Mouse (Mus musculus): Measurements from ENCODE around the gene Ruvbl1. TPM values are rescaled to one million over a fixed set of nuclear protein-coding genes. Genes with fewer than 3 reads are reported as not detected.

Gene Ruvbl1
- polyA plus RNA-seq, 1 experiment from 2014 or later = 63.3 TPM

- peaks cover 17% of the 10 kb centered on the region for H3K4me1 ChIP-seq (replicated peaks)
- no peaks in the 10 kb centered on the region for H3K36me3 ChIP-seq
- 84% methylated on average over 7 of the region's 7 CpGs for WGBS
- H3K4me3 ChIP-seq = no peak overlapping the region
- no peaks in the 10 kb centered on the region for H3K9me3 ChIP-seq (replicated peaks)
- H3K9ac ChIP-seq = no peak overlapping the region
- no peak for ATAC-seq (replicated peaks; ENCODE audit: insufficient number of reproducible peaks, insufficient read depth, low FRiP score, low read depth)
- no peak overlapping the region for H3K4me2 ChIP-seq
- H3K27ac ChIP-seq = no peak overlapping the region
- H3K27me3 ChIP-seq = no peaks in the 10 kb centered on the region
Observed at GRCm38 (mm10) chr6:88521821-88522220, 56.6 kb downstream of the Ruvbl1 start.

- WGBS = 38% methylated on average over 3 of the region's 3 CpGs
- Histone ChIP-seq H3K27ac (no peak overlapping the region), H3K36me3 (no peaks in the 10 kb centered on the region), H3K4me3 (no peak overlapping the region), H3K9me3 (replicated peaks) (no peaks in the 10 kb centered on the region), H3K9ac (no peak overlapping the region), H3K4me1 (replicated peaks) (peaks cover 10% of the 10 kb centered on the region), H3K27me3 (no peaks in the 10 kb centered on the region), H3K4me2 (no peak overlapping the region)
- ATAC-seq (replicated peaks; ENCODE audit: insufficient number of reproducible peaks, insufficient read depth, low FRiP score, low read depth) = no peak
Observed at GRCm38 (mm10) chr6:88522606-88523005, 57.4 kb downstream of the Ruvbl1 start.

- Histone ChIP-seq H3K9ac (no peak overlapping the region), H3K4me1 (replicated peaks) (peaks cover 7% of the 10 kb centered on the region; the same call in 1 of the 2 replicates), H3K4me3 (no peak overlapping the region), H3K4me2 (no peak overlapping the region), H3K9me3 (replicated peaks) (no peaks in the 10 kb centered on the region), H3K27me3 (no peaks in the 10 kb centered on the region), H3K36me3 (no peaks in the 10 kb centered on the region), H3K27ac (no peak overlapping the region)
- ATAC-seq (replicated peaks; ENCODE audit: insufficient number of reproducible peaks, insufficient read depth, low FRiP score, low read depth) = no peak
- WGBS = 54% methylated on average over 3 of the region's 3 CpGs
Observed at GRCm38 (mm10) chr6:88523043-88523442, 57.8 kb downstream of the Ruvbl1 start.

- no peaks in the 10 kb centered on the region for H3K36me3 ChIP-seq
- H3K4me3 ChIP-seq = no peak overlapping the region
- ATAC-seq (replicated peaks; ENCODE audit: insufficient number of reproducible peaks, insufficient read depth, low FRiP score, low read depth) = no peak
- no peak overlapping the region for H3K4me2 ChIP-seq
- no peaks in the 10 kb centered on the region for H3K9me3 ChIP-seq (replicated peaks)
- H3K9ac ChIP-seq = no peak overlapping the region
- H3K27me3 ChIP-seq = no peaks in the 10 kb centered on the region
- H3K4me1 ChIP-seq (replicated peaks) = peaks cover 7% of the 10 kb centered on the region; the same call in 1 of the 2 replicates
- no peak overlapping the region for H3K27ac ChIP-seq
- 78% methylated on average over 3 of the region's 3 CpGs for WGBS
Observed at GRCm38 (mm10) chr6:88523451-88523850, 58.2 kb downstream of the Ruvbl1 start.

GRCm38 (mm10) chr6:88524056-88524455 is 58.8 kb downstream of the Ruvbl1 start:
- Histone ChIP-seq H3K27me3 (no peaks in the 10 kb centered on the region), H3K36me3 (no peaks in the 10 kb centered on the region), H3K9me3 (replicated peaks) (no peaks in the 10 kb centered on the region), H3K4me1 (replicated peaks) (peaks cover 7% of the 10 kb centered on the region; the same call in 1 of the 2 replicates), H3K27ac (no peak overlapping the region), H3K9ac (no peak overlapping the region), H3K4me2 (no peak overlapping the region), H3K4me3 (no peak overlapping the region)
- ATAC-seq (replicated peaks; ENCODE audit: insufficient number of reproducible peaks, insufficient read depth, low FRiP score, low read depth) = no peak
- 81% methylated on average over 4 of the region's 4 CpGs for WGBS

GRCm38 (mm10) chr6:88530306-88530705 is 65.1 kb downstream of the Ruvbl1 start:
- Histone ChIP-seq H3K27me3 (no peaks in the 10 kb centered on the region), H3K4me3 (no peak overlapping the region), H3K4me1 (replicated peaks) (no peaks in the 10 kb centered on the region), H3K4me2 (no peak overlapping the region), H3K36me3 (no peaks in the 10 kb centered on the region), H3K9ac (no peak overlapping the region), H3K27ac (no peak overlapping the region), H3K9me3 (replicated peaks) (no peaks in the 10 kb centered on the region)
- ATAC-seq (replicated peaks; ENCODE audit: insufficient number of reproducible peaks, insufficient read depth, low FRiP score, low read depth) = no peak

- peaks cover 7% of the 10 kb centered on the region; the same call in 1 of the 2 replicates for H3K27me3 ChIP-seq
- H3K4me1 ChIP-seq (replicated peaks) = 0 out of 2 replicates have a peak, but pooled peaks cover 2% of the 10 kb centered on the region
- no peak overlapping the region for H3K4me3 ChIP-seq
- no peak for ATAC-seq (replicated peaks; ENCODE audit: insufficient number of reproducible peaks, insufficient read depth, low FRiP score, low read depth)
- 68% methylated on average over 2 of the region's 2 CpGs for WGBS
- no peak overlapping the region for H3K27ac ChIP-seq
- no peaks in the 10 kb centered on the region for H3K36me3 ChIP-seq
- H3K9me3 ChIP-seq (replicated peaks) = no peaks in the 10 kb centered on the region
- no peak overlapping the region for H3K4me2 ChIP-seq
- no peak overlapping the region for H3K9ac ChIP-seq
Observed at GRCm38 (mm10) chr6:88540093-88540755, 75.0 kb downstream of the Ruvbl1 start.

GRCm38 (mm10) chr6:88544241-88544640 is 79.0 kb downstream of the Ruvbl1 start:
- no peak overlapping the region for H3K9ac ChIP-seq
- no peak overlapping the region for H3K27ac ChIP-seq
- 0 out of 2 replicates have a peak, but pooled peaks cover 2% of the 10 kb centered on the region for H3K4me1 ChIP-seq (replicated peaks)
- 78% methylated on average over 3 of the region's 3 CpGs for WGBS
- H3K27me3 ChIP-seq = peaks cover 39% of the 10 kb centered on the region
- no peak for ATAC-seq (replicated peaks; ENCODE audit: insufficient number of reproducible peaks, insufficient read depth, low FRiP score, low read depth)
- no peaks in the 10 kb centered on the region for H3K36me3 ChIP-seq
- H3K9me3 ChIP-seq (replicated peaks) = no peaks in the 10 kb centered on the region
- H3K4me3 ChIP-seq = no peak overlapping the region
- no peak overlapping the region for H3K4me2 ChIP-seq

GRCm38 (mm10) chr6:88544644-88545396 is 79.6 kb downstream of the Ruvbl1 start:
- no peak for ATAC-seq (replicated peaks; ENCODE audit: insufficient number of reproducible peaks, insufficient read depth, low FRiP score, low read depth)

GRCm38 (mm10) chr6:88545397-88545790 is 80.2 kb downstream of the Ruvbl1 start:
- Histone ChIP-seq H3K4me3 (no peak overlapping the region), H3K27ac (no peak overlapping the region), H3K4me1 (replicated peaks) (0 out of 2 replicates have a peak, but pooled peaks cover 2% of the 10 kb centered on the region), H3K36me3 (no peaks in the 10 kb centered on the region), H3K9ac (no peak overlapping the region), H3K9me3 (replicated peaks) (no peaks in the 10 kb centered on the region), H3K27me3 (peaks cover 39% of the 10 kb centered on the region), H3K4me2 (no peak overlapping the region)
- WGBS = 34% methylated on average over 10 of the region's 10 CpGs
- no peak for ATAC-seq (replicated peaks; ENCODE audit: insufficient number of reproducible peaks, insufficient read depth, low FRiP score, low read depth)

More at GRCm38 (mm10) chr6:88544644-88545396, 79.6 kb downstream of the Ruvbl1 start:
- 26% methylated on average over 11 of the region's 11 CpGs for WGBS
- H3K4me2 ChIP-seq = no peak overlapping the region
- no peak overlapping the region for H3K27ac ChIP-seq
- H3K9ac ChIP-seq = no peak overlapping the region
- H3K4me1 ChIP-seq (replicated peaks) = 0 out of 2 replicates have a peak, but pooled peaks cover 2% of the 10 kb centered on the region
- no peak overlapping the region for H3K4me3 ChIP-seq
- peaks cover 39% of the 10 kb centered on the region for H3K27me3 ChIP-seq
- no peaks in the 10 kb centered on the region for H3K36me3 ChIP-seq
- no peaks in the 10 kb centered on the region for H3K9me3 ChIP-seq (replicated peaks)
